Mouse (Mus musculus) cerebellum, adult 18-20 months (tissue): ENCODE data around the gene Zfp637.
"Not testable (repeated sequence)": the region's sequence is repeated elsewhere in the genome, so short reads cannot be mapped to it uniquely, and the experiment has no call there.

Source experiments
- DNase-seq, 2 experiments: peaks; one replicate each; pipeline ENCODE4 v3.0.0; 2021

The Zfp637 gene

DNA sequence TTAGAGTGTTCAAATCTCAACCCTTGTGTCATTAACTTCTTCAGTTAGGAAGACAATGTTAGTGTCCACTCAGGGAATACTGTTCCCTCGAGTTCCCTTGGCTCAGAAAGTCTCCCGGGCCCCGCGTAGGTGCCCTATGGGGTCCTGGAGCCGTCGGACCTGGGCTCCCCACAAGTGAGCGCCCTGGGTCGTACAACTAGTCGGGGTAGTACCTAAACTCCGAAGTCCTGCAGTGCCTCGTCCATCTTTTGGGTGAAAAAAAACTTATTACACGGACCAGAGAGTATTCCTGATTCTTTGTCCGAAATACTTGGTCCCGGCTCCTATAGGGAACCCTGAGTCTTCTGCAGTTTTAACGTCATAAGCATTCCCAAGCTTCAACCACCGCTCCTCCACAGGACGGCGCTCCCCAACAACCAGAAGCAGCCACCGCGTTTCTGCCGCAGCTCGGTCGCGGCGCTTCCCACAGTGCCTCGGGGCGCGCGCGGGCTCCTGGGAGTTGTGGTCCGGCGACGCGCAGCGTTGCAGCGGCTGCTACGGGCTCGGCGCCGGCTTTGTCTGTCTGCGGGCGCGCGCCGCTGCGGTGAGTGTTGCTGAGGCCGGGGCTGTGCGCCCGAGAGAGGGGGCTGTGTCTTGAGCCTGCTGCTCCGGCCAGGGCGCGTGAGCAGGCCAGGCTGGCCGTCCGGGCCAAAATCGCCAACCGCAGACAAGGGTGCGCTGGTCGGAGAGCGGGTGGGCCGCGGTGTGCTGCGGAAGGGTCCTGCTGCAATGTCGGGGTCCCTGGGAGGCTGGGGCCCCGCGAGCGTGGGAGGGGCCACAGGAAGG is at the start of gene Zfp637:
Gene Zfp637 (plus strand): TSS at position 495 of the 825 bp plus-strand sequence.
- peak; percentile 94 to 95 for DNase-seq

DNA sequence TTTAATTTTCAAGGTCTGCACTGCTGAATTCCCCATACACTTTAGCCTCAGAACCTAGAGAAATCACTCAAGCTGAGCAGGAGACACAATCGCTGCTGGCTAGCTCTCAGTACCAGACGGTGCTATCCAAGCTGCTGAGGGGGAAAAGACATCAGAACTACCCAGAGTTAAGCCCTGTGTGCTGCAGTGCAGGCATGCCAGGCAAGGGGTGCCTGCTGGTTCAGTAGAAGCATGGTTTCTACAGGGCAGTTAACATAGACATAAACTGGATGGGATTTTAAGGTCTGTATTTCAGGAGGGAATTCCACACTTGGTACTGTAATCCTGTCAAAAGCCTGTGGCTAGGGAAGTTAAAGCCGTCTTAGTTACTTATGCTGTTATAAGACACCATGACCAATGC is 45.7 kb upstream of the Zfp637 start:
- DNase-seq = no peak

- DNase-seq = no peak
Observed at GRCm38 (mm10) chr6:117800824-117801223, 40.2 kb upstream of the Zfp637 start.

- peak; percentile 23 to 33 for DNase-seq
Observed at GRCm38 (mm10) chr6:117801801-117802200, 39.2 kb upstream of the Zfp637 start.

DNA sequence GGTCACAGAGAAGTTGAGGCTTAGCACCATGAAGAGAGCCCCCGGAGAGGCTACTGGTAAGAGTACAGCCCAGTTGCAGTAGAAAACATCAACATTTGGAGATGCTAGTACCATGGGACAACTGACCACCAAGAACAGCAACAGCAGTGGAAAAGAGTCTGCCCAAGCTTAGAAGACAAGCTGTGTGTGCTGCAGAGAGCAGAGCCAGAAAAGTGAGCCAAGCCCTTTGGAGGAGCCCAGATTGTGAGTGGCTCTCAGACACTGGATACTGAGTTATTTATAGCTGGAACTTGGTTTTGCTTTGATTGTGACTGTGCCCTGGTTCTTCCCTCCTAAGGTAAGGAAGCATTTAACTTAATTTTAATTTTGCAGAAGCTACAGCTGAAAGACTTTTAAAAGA is 33.2 kb upstream of the Zfp637 start:
- no peak for DNase-seq

DNA sequence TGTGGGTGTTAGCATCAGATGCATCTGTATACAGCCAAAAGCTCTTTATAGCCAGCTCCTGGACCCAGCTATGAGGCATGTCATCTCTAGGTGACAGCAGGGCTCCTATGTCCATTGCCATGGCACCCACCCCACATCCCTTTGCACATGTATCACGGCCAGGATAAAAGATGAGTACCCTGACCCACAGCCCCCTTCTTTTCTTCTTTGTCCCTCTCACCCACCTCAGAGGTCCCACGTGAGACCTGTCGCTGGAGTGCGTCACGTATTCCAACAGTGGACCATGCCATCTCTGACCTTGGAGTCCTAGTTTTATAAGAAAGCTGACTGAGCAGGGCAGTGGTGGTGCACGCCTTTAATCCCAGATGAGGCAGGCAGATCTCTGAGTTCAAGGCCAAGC is 31.2 kb upstream of the Zfp637 start:
- DNase-seq = no peak

GRCm38 (mm10) chr6:117810717-117811116 is 30.3 kb upstream of the Zfp637 start:
- DNase-seq = no peak

- no peak for DNase-seq
Observed at GRCm38 (mm10) chr6:117811256-117811655, 29.7 kb upstream of the Zfp637 start.

GRCm38 (mm10) chr6:117814681-117815080 is 26.3 kb upstream of the Zfp637 start:
- no peak for DNase-seq

DNA sequence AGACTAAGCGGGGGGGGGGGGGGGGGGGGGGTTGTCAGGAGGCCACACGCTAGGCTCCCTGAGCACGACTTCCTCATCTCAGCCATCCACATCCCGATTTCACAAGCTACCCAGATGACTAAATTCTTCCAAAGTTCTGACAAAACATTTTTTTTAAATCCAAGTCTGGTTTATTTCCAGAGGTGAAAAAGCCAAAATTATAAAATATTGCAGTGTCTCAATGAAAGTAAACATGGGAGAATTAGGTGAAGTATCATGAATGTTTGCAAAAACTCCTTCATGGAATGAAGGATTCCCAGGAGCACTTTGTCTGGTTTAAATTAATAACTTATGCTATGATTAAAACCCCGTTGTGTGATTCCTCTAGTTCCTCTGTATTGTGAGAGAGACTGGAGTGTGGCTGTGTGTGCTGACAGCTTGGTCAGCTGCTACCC is 23.9 kb upstream of the Zfp637 start:
- no peak for DNase-seq

DNA sequence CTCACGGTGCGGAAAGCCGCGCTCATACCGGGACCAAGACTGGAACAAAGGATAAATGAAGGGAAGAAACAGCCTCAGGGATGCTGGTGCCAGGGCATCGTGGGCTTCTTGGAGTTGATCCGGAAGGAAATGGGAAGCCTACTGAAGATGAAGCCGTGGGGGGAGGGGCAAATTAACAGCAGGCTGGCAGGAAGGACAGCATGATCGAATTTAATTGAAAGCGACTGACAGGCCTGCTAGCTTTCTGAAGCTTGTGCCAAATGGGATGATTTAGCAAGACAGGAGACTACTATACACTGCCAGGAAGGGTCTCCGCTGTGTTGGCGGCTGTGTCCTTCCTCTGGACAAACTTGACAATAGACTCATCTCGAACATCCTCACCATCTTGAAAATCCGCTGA is 20.7 kb upstream of the Zfp637 start:
- DNase-seq = no peak

DNA sequence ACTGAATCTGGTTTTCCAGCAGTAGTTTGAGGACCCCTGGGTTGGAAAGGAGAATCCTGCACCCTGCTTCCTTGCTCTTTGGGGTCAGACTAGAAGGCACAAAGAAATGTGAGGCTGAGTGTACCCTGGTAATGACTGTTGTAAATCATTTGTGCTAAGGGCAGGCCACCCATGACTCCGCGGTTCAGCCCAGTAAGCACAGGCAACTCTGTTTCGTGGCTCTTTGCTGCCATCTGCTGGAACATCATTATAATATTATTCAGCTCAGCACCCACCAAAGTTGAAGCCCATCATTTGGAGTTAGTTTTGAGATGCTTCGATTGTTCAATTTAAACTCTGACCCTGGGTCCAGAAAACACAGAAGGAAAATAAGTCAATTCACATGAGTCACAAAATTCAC is 15.6 kb upstream of the Zfp637 start:
- peak; percentile 58 to 72 for DNase-seq

- DNase-seq = peak; percentile 20 to 58
Observed at GRCm38 (mm10) chr6:117828273-117828672, 12.7 kb upstream of the Zfp637 start.

DNA sequence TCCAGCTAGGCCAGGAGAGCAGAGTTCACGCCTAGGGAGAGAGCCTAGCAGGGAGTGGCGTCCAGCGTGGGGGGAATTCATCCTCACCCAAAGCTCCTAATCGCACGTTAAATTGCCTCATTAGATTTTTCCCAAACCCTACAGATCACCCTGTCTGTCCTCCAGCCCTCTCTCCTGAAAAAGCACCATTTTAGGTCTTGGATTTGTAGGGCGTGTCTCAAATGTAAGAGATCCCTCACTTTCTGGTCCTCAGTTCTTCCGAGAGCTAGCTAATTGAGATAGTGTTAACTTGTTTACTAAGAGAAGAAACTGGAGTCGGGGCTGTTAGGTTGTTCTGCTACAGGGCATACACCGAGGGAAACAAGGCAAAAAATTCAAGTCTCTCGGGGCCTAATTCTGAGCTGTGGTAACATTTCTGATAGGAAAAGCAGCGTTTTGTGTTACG is 553 bp downstream of the Zfp637 start:
- DNase-seq = no peak

DNA sequence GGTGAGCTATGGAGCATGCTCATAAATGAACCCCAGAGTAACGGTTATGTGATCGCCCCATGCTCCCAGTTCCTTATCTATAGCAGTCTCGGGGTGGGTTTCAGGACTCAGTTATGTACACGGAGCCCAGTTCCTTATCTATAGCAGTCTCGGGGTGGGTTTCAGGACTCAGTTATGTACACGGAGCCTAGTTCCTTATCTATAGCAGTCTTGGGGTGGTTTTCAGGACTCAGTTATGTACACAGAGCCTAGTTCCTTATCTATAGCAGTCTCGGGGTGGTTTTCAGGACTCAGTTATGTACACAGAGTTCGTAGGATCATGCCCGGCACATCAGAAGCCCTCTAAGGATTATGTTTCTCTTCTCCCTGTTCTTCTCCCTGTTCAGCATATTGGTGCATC is 3.6 kb downstream of the Zfp637 start:
- no peak for DNase-seq

- DNase-seq = not testable (repeated sequence)
Observed at GRCm38 (mm10) chr6:117846671-117847070, 5.7 kb downstream of the Zfp637 start.

GRCm38 (mm10) chr6:117847772-117848171 is 6.8 kb downstream of the Zfp637 start:
- no peak for DNase-seq

GRCm38 (mm10) chr6:117848577-117848976 is 7.6 kb downstream of the Zfp637 start:
- DNase-seq = no peak

DNA sequence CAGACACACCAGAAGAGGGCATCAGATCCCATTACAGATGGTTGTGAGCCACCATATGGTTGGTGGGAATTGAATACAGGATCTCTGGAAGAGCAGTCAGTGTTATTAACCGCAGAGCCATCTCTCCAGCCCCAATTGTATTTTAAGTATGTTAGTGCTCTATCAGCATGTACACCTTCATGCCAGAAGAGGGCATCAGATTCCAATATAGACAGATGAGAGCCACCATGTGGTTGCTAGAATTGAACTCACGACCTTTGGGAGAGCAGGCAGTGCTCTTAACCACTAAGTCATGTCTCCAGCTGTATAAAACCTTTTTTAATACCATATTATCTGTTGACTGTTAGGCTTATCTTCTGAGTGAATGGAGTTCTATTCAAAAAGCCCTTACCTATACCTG is 10.8 kb downstream of the Zfp637 start:
- no peak for DNase-seq

- DNase-seq = no peak
Observed at GRCm38 (mm10) chr6:117857990-117858389, 17.0 kb downstream of the Zfp637 start.

DNA sequence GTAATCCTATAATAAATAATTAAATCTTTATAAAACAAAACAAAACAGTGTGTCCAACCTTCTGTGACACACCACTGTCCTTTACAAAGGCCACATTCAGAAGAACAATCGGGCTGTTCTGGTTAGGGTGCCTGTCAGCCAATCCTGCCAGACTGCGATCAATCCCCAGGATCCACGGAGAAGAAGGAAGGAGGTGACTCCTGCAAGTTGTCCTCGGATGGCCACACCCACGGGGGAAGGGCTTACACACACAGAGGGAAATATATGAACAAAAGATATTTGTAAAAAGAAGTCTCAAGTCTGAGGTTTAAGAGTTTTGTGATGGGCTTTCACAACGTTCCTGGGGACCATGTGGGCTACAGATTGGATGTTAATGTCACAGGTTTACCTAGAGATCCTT is 20.9 kb downstream of the Zfp637 start, which contains the start of gene Zfp239:
Gene Zfp239 (plus strand): TSS at position 253 of the 400 bp plus-strand sequence.
- no peak for DNase-seq

- no peak for DNase-seq
Observed at GRCm38 (mm10) chr6:117862465-117862864, 21.5 kb downstream of the Zfp637 start.

GRCm38 (mm10) chr6:117862899-117863620 is 22.1 kb downstream of the Zfp637 start:
- peak; percentile 79 to 89 for DNase-seq

- DNase-seq = no peak
Observed at GRCm38 (mm10) chr6:117863751-117864150, 22.8 kb downstream of the Zfp637 start.
